Mouse (Mus musculus): ENCODE results near the gene Pgm3.

The Pgm3 gene

DNA sequence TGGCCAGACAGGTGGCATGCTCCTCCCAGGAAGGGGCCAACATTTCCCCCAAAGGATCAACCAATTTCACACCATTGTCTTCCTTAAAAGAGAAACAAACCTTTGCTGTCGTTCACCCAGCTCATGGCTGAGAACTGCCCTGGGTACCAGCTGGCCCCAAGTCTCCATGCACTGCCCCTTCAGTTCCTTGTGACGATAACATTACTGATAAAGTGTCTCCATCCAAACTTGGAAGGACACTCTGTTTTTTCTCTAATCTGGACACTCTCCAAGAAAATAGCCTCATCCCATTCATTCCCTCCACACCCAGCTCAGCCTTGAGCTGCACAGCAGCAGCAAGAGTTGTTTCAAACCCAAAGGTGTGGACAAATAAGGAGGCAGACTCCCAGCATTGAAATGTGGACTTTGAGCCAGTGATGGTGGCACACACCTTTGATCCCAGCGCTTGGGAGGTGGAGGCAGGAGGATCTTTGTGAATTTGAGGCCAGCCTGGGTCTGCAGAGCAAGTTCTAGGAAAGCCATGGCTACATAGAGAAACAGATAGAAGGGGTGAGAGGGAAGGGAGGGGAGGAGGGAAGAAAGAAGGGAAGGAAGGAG is 2.2 kb downstream of the Pgm3 start:
- DNase-seq (ENCODE audit: low spot score): no peak

DNA sequence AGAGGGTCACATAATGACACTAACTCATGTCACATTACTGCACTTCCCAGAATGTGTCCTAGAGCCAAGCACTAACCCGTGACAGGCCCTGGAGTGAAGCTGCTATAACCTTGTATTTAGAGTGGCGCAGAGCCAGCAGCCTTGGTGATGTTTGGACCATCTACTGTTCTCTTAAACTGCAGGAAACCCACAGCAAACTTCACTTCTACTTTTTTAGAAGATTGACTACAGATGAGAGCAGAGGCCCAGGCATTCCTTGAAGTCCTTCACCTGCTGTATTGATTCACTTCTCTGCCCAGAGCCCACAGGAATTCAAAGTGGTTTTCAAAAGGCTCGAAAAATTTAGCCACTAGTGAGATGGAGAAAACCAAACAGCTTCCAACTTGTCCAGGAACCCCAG is 11.1 kb downstream of the Pgm3 start:
- no peak for DNase-seq (ENCODE audit: low spot score)

- peak; percentile 22 for DNase-seq (ENCODE audit: low spot score)
Observed at GRCm38 (mm10) chr9:86554641-86555040, 17.0 kb downstream of the Pgm3 start.

- DNase-seq (ENCODE audit: low spot score): no peak
Observed at GRCm38 (mm10) chr9:86553886-86554285, 17.8 kb downstream of the Pgm3 start.

DNA sequence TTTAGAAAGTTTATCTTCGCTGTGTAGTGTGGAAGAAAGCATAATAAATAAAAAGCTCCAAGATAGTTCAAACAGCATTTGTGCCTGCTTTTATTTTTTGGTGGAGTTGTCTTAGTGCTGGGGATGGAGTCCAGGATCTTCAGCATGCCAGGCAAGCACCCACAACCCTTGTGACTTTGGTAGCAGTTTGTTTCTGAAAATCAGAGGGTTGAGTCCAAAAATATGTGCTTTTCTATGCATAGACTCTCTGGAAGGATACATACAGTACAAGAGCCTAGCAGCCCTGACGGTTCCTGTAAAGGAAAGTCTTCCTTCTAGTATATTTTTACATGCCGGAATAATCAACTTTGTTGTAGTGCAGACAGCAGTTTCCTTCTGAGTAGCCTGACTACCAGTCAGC is 20.9 kb downstream of the Pgm3 start:
- DNase-seq (ENCODE audit: low spot score): no peak

GRCm38 (mm10) chr9:86549637-86550162 is 21.9 kb downstream of the Pgm3 start:
- DNase-seq (ENCODE audit: low spot score): no peak

GRCm38 (mm10) chr9:86544559-86544958 is 27.1 kb downstream of the Pgm3 start:
- no peak for DNase-seq (ENCODE audit: low spot score)

- DNase-seq (ENCODE audit: low spot score): no peak
Observed at GRCm38 (mm10) chr9:86543451-86543850, 28.2 kb downstream of the Pgm3 start.

DNA sequence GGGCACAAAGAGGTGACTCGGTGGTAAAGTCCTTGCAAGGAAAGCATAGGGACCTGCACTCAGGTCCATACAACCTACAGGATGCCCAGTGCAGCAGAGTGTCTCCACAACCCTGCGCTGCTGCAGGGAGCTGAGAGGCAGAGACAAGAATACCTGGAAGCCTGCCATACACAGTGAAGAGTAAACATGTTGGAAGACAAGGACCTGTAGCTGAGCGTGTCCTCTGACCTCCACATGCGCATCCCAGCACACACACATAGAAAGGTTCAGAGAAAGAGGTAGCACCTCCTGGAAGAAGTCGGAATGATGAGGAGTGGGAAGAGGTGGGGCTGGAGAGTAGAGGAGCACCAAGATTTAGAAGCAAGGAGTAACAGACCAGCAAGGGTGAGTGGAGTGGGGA is 37.6 kb downstream of the Pgm3 start:
- no peak for DNase-seq (ENCODE audit: low spot score)

- DNase-seq (ENCODE audit: low spot score): no peak
Observed at GRCm38 (mm10) chr9:86525600-86525999, 46.0 kb downstream of the Pgm3 start.

DNA sequence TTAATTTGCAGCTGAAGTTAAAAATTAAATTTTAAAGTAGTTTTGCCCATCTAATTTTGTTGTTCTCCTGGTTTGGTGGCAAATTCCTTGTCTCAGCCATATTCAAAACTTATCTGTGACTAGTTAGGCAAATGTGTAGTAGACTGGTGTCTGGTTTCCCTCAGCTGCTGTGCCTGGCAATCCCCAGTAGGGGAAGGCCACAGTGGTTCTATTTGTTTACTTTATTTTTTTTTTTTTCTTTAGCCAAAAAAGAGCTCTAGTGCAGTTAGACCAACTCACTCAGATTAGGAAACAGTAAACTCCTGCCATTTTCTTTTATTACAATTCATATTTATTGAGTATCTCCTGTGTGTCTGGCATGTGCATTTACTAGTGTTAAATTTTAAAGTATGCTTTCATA is 49.3 kb downstream of the Pgm3 start:
- DNase-seq (ENCODE audit: low spot score): no peak

DNA sequence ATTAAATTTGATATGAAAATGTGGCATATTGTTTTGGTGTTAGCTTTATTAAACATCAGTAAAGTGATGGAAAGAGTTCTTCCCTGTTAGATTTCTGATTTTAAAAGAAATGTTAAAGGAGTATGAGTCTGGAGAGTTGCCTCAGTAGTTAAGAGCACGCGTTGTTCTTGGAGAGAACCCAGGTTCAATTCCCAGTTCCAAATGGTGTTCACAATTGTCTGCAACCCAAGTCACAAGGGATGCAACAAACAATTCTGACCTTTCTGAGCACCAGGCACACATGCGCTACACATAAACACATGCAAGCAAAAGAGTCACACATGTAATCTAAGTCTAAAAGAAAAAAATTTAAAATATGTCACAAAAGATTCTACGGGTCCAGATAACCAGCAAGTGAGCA is 56.8 kb downstream of the Pgm3 start:
- no peak for DNase-seq (ENCODE audit: low spot score)

DNA sequence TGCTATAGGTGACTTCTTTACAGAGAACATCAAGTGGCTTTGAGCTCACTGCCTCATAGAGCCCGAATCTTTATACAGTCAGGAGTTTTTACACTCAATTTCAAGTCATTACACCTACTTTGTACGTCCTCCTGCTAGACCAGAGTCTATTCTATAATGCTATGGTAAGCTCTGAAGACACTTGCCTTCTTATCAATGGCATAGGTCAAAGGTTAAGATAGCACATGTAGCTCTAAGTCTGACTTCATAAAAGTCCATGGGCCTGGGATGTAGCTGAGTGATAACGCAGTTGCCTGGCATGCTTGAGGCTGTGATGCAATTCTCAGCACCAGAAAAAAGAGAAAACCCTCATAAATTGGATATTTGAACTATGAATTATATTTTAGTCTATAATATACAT is 57.3 kb downstream of the Pgm3 start:
- no peak for DNase-seq (ENCODE audit: low spot score)

- DNase-seq (ENCODE audit: low spot score): no peak
Observed at GRCm38 (mm10) chr9:86513733-86514132, 57.9 kb downstream of the Pgm3 start.

- DNase-seq (ENCODE audit: low spot score): no peak
Observed at GRCm38 (mm10) chr9:86507437-86507836, 64.2 kb downstream of the Pgm3 start.
